Mouse (Mus musculus): ENCODE data around the gene Hk1. TPM values are rescaled to one million over a fixed set of nuclear protein-coding genes. Genes with fewer than 3 reads are reported as not detected.

Gene Hk1
- polyA plus RNA-seq, 1 experiment = 103 TPM

DNA sequence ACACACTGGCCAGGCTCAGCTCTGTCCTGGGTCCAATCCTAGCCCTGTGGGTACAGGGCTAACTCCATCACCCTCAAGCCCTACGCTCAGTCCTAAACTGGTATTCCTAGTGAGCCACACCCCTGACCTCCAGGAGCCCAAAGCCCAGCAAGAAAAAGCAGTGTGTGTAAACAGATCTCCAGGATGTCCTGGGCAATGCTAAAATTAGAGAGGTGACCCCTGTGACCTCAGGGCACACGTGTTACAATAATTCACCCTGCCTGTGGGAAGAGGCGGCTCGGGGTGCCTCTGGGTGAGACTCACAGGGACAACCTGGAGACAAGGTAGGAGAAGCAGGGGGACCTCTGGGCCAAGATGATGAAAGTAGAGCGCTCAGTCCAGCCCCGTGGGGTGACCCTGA, 155.5 kb downstream of the Hk1 start:
- H3K4me2 ChIP-seq (ENCODE audit: low read depth) = no peak overlapping the region
- H3K4me3 ChIP-seq = no peak overlapping the region
- no peaks in the 10 kb centered on the region for H3K27me3 ChIP-seq (ENCODE audit: control insufficient read depth, insufficient read depth, insufficient read length)
- no peaks in the 10 kb centered on the region for H3K36me3 ChIP-seq (ENCODE audit: control insufficient read depth, insufficient read depth)
- TF ChIP-seq CEBPB (IDR thresholded peaks at IDR 0.05; ENCODE audit: insufficient read depth, poor library complexity, severe bottlenecking) (no peak), TCF12 (IDR thresholded peaks at IDR 0.05; ENCODE audit: insufficient read depth, poor library complexity, severe bottlenecking) (no peak), USF1 (IDR thresholded peaks at IDR 0.05; ENCODE audit: low read depth) (no peak), SRF (IDR thresholded peaks at IDR 0.05; ENCODE audit: control insufficient read depth, insufficient read length, low read depth) (no peak), TCF3 (IDR thresholded peaks at IDR 0.05; ENCODE audit: insufficient read length, low read depth) (no peak), MAX (IDR thresholded peaks at IDR 0.05; ENCODE audit: low read depth) (no peak), MYOG (IDR thresholded peaks at IDR 0.05; ENCODE audit: control insufficient read depth in 1 of 3, insufficient read depth in 1 of 3, insufficient read length in 2 of 3, low read depth in 2 of 3) (no peak)
- peaks cover 3% of the 10 kb centered on the region for H3K79me2 ChIP-seq (ENCODE audit: control insufficient read depth, insufficient read depth)
- no peak overlapping the region for H3ac ChIP-seq (ENCODE audit: control insufficient read depth, insufficient read length)

- Histone ChIP-seq H3K79me2 (ENCODE audit: control insufficient read depth, insufficient read depth) (no peaks in the 10 kb centered on the region), H3K27me3 (ENCODE audit: control insufficient read depth, insufficient read depth, insufficient read length) (no peaks in the 10 kb centered on the region), H3K4me2 (ENCODE audit: low read depth) (no peak overlapping the region), H3ac (ENCODE audit: control insufficient read depth, insufficient read length) (no peak overlapping the region), H3K36me3 (ENCODE audit: control insufficient read depth, insufficient read depth) (no peaks in the 10 kb centered on the region), H3K4me3 (no peak overlapping the region)
- no peak for TF ChIP-seq TCF3 (IDR thresholded peaks at IDR 0.05; ENCODE audit: insufficient read length, low read depth)
- no peak for TF ChIP-seq MYOD1 (IDR thresholded peaks at IDR 0.05; ENCODE audit: control insufficient read depth in 1 of 3, insufficient read length in 2 of 3, low read depth in 2 of 3)
- TF ChIP-seq MYOG (IDR thresholded peaks at IDR 0.05; ENCODE audit: control insufficient read depth in 1 of 3, insufficient read depth in 1 of 3, insufficient read length in 2 of 3, low read depth in 2 of 3) = no peak
- TF ChIP-seq E2F4 (IDR thresholded peaks at IDR 0.05; ENCODE audit: insufficient read depth) = no peak
- no peak for TF ChIP-seq REST (IDR thresholded peaks at IDR 0.05; ENCODE audit: insufficient read depth, insufficient read length)
- no peak for TF ChIP-seq SRF (IDR thresholded peaks at IDR 0.05; ENCODE audit: control insufficient read depth, insufficient read length, low read depth)
- TF ChIP-seq USF1 (IDR thresholded peaks at IDR 0.05; ENCODE audit: low read depth) = no peak
- TF ChIP-seq POLR2AphosphoS2 (IDR thresholded peaks at IDR 0.05; ENCODE audit: insufficient read length, low read depth) = no peak
- TF ChIP-seq CEBPB (IDR thresholded peaks at IDR 0.05; ENCODE audit: insufficient read depth, poor library complexity, severe bottlenecking) = no peak
- TF ChIP-seq TCF12 (IDR thresholded peaks at IDR 0.05; ENCODE audit: insufficient read depth, poor library complexity, severe bottlenecking) = no peak
- no peak for TF ChIP-seq MAX (IDR thresholded peaks at IDR 0.05; ENCODE audit: low read depth)
- no peak for TF ChIP-seq POLR2A (IDR thresholded peaks at IDR 0.05; ENCODE audit: insufficient read length, low read depth)
Observed at GRCm38 (mm10) chr10:62222777-62223176, 156.9 kb downstream of the Hk1 start.

DNA sequence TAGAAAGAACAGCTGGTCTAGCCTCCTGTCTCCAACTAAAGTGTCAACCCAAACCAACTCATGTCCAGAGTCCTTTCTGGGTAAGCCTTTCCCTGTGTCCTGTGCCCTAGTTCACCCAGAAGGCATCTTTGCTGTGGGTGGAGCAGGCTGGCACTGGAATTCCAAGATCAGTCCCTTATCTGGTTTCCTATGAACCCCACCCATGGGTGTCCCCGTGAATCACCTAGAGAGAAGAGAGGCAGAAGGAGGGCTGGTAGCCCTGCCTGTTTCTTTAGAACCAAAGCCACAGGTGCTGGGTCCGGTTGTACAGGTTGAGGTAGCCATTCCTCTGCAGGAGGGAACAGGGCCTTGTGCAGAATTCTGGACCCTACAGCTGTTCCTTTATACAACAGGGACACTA, 158.1 kb downstream of the Hk1 start:
- no peak overlapping the region for H3K4me2 ChIP-seq (ENCODE audit: low read depth)
- H3K27me3 ChIP-seq (ENCODE audit: control insufficient read depth, insufficient read depth, insufficient read length) = no peaks in the 10 kb centered on the region
- no peaks in the 10 kb centered on the region for H3K79me2 ChIP-seq (ENCODE audit: control insufficient read depth, insufficient read depth)
- no peak for TF ChIP-seq MAX (IDR thresholded peaks at IDR 0.05; ENCODE audit: low read depth)
- no peak for TF ChIP-seq CEBPB (IDR thresholded peaks at IDR 0.05; ENCODE audit: insufficient read depth, poor library complexity, severe bottlenecking)
- TF ChIP-seq TCF12 (IDR thresholded peaks at IDR 0.05; ENCODE audit: insufficient read depth, poor library complexity, severe bottlenecking) = no peak
- no peak for TF ChIP-seq SRF (IDR thresholded peaks at IDR 0.05; ENCODE audit: control insufficient read depth, insufficient read length, low read depth)
- TF ChIP-seq TCF3 (IDR thresholded peaks at IDR 0.05; ENCODE audit: insufficient read length, low read depth) = no peak
- no peak for TF ChIP-seq MYOD1 (IDR thresholded peaks at IDR 0.05; ENCODE audit: control insufficient read depth in 1 of 3, insufficient read length in 2 of 3, low read depth in 2 of 3)
- TF ChIP-seq MYOG (IDR thresholded peaks at IDR 0.05; ENCODE audit: control insufficient read depth in 1 of 3, insufficient read depth in 1 of 3, insufficient read length in 2 of 3, low read depth in 2 of 3) = no peak
- TF ChIP-seq E2F4 (IDR thresholded peaks at IDR 0.05; ENCODE audit: insufficient read depth) = no peak
- TF ChIP-seq REST (IDR thresholded peaks at IDR 0.05; ENCODE audit: insufficient read depth, insufficient read length) = no peak
- TF ChIP-seq USF1 (IDR thresholded peaks at IDR 0.05; ENCODE audit: low read depth) = no peak
- no peak for TF ChIP-seq POLR2A (IDR thresholded peaks at IDR 0.05; ENCODE audit: insufficient read length, low read depth)
- TF ChIP-seq POLR2AphosphoS2 (IDR thresholded peaks at IDR 0.05; ENCODE audit: insufficient read length, low read depth) = no peak
- no peak overlapping the region for H3K4me3 ChIP-seq
- no peaks in the 10 kb centered on the region for H3K36me3 ChIP-seq (ENCODE audit: control insufficient read depth, insufficient read depth)
- H3ac ChIP-seq (ENCODE audit: control insufficient read depth, insufficient read length) = no peak overlapping the region

DNA sequence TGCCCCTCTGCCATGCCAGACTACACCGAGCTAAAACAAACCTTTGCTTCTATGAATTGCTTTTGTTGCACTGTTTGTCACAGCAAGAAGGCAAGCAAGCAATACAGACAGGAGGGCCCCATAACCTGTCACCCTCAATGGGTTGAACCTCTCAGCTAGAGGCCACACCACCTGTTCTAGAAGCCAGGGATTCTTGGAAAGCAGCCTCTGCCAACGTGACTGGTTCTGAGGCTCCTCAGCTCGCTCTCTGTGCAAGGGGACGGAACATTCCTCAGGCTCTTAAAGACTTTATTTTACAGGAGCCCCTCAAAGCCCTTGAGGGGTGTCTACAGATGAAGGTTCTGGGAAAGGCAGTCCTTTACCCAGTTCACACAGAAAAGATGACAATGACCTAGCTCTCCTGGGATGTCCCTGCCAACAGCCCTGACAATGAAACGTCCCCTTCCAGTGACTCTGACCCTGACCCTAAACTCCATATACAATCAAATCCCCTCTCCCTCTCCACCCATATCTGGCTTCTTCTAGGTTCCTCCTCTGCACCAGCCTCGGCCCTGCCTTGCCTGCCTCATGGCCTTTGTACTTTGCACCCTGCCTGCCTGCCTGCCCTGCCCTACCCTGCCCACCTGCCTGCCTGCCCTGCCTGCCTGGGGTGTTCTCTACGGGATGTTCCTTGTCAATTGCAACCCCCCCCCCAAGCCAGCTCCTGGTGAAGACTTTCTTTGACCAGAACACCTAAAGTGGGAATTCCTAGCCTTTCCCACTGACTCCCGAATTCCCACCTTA, 158.8 kb downstream of the Hk1 start:
- H3K4me3 ChIP-seq = no peak overlapping the region
- no peaks in the 10 kb centered on the region for H3K27me3 ChIP-seq (ENCODE audit: control insufficient read depth, insufficient read depth, insufficient read length)
- no peak overlapping the region for H3ac ChIP-seq (ENCODE audit: control insufficient read depth, insufficient read length)
- TF ChIP-seq USF1 (IDR thresholded peaks at IDR 0.05; ENCODE audit: low read depth) = no peak
- TF ChIP-seq POLR2AphosphoS2 (IDR thresholded peaks at IDR 0.05; ENCODE audit: insufficient read length, low read depth) = no peak
- peak in 1 of 3 experiments; percentile 19 for TF ChIP-seq MYOD1 (IDR thresholded peaks at IDR 0.05; ENCODE audit: control insufficient read depth in 1 of 3, insufficient read length in 2 of 3, low read depth in 2 of 3)
- no peak overlapping the region for H3K4me2 ChIP-seq (ENCODE audit: low read depth)
- H3K36me3 ChIP-seq (ENCODE audit: control insufficient read depth, insufficient read depth) = no peaks in the 10 kb centered on the region
- no peaks in the 10 kb centered on the region for H3K79me2 ChIP-seq (ENCODE audit: control insufficient read depth, insufficient read depth)

Other genes with a start within 250 kb of the Hk1 start
- gene Neurog3, start 246.8 kb downstream of the Hk1 start, polyA plus RNA-seq (2012; fragmentation: generic; extraction: Trizol) = not detected
- 3.3 TPM for gene Fam241b, start 236.0 kb downstream of the Hk1 start, polyA plus RNA-seq (2012; fragmentation: generic; extraction: Trizol)
- 18.7 TPM for gene Tspan15, start 148.7 kb downstream of the Hk1 start, polyA plus RNA-seq (2012; fragmentation: generic; extraction: Trizol)
- 0.05 TPM for gene Tacr2, start 127.5 kb downstream of the Hk1 start, polyA plus RNA-seq (2012; fragmentation: generic; extraction: Trizol)
- 0.02 TPM for gene Hkdc1, start 42.6 kb upstream of the Hk1 start, polyA plus RNA-seq (2012; fragmentation: generic; extraction: Trizol)
- gene 4930507D05Rik, start 69.6 kb upstream of the Hk1 start, polyA plus RNA-seq (2012; fragmentation: generic; extraction: Trizol) = 0.20 TPM
- 30.6 TPM for gene Supv3l1, start 69.8 kb upstream of the Hk1 start, polyA plus RNA-seq (2012; fragmentation: generic; extraction: Trizol)
- 25.6 TPM for gene Vps26a, start 106.9 kb upstream of the Hk1 start, polyA plus RNA-seq (2012; fragmentation: generic; extraction: Trizol)
- 1.1 TPM for gene Srgn, start 147.5 kb upstream of the Hk1 start, polyA plus RNA-seq (2012; fragmentation: generic; extraction: Trizol)
- gene Kif1bp, start 198.5 kb upstream of the Hk1 start, polyA plus RNA-seq (2012; fragmentation: generic; extraction: Trizol) = 31.2 TPM
- 33.2 TPM for gene Ddx21, start 222.4 kb upstream of the Hk1 start, polyA plus RNA-seq (2012; fragmentation: generic; extraction: Trizol)

Measured in myocyte (in vitro differentiated cells).